Mouse (Mus musculus) midbrain, embryonic 16.5 days (tissue): ENCODE data around the gene Rcsd1. TPM values are rescaled to one million over a fixed set of nuclear protein-coding genes. Genes with fewer than 3 reads are reported as not detected.

Experiments used
- ATAC-seq: fragments of 200-750 bp; cut with Nextera tagmentation; 2 replicates; pipeline ENCODE4 v1.8.0; 2017; ENCODE audit warnings: moderate TSS enrichment
- H3K27ac ChIP-seq: fragments of 300-500 bp; sonication (generic); 2 replicates; pipeline ENCODE4 v1.5.1; 2014; ENCODE audit warnings: mild to moderate bottlenecking, low read length, mixed read lengths
- H3K27me3 ChIP-seq: fragments of 300-500 bp; sonication (generic); 2 replicates; pipeline ENCODE4 v1.6.1; 2014; ENCODE audit warnings: low read depth, low read length, mixed read lengths; ENCODE audit not compliant: control insufficient read depth, insufficient read depth
- H3K36me3 ChIP-seq: fragments of 300-500 bp; sonication (generic); 2 replicates; pipeline ENCODE4 v1.6.1; 2014; ENCODE audit warnings: mild to moderate bottlenecking, low read length, moderate library complexity, mixed read lengths; ENCODE audit not compliant: control insufficient read depth, insufficient read depth
- H3K4me1 ChIP-seq: fragments of 300-500 bp; sonication (generic); 2 replicates; pipeline ENCODE4 v1.6.1; 2014; ENCODE audit warnings: mild to moderate bottlenecking, low read length, mixed read lengths; ENCODE audit not compliant: control insufficient read depth, insufficient read depth
- H3K4me2 ChIP-seq: fragments of 300-500 bp; sonication (generic); 2 replicates; pipeline ENCODE4 v1.6.1; 2014; ENCODE audit warnings: mild to moderate bottlenecking, low read length, mixed read lengths
- H3K4me3 ChIP-seq: fragments of 300-500 bp; sonication (generic); 2 replicates; pipeline ENCODE4 v1.5.1; 2014; ENCODE audit warnings: low read depth, mild to moderate bottlenecking, low read length, moderate library complexity, mixed read lengths
- H3K9ac ChIP-seq: fragments of 300-500 bp; sonication (generic); 2 replicates; pipeline ENCODE4 v1.6.1; 2014; ENCODE audit warnings: low read depth, low read length, mixed read lengths
- H3K9me3 ChIP-seq: fragments of 300-500 bp; sonication (generic); replicated peaks from 2 replicates; pipeline ENCODE4 v1.6.1; 2014; ENCODE audit warnings: mild to moderate bottlenecking, low read length, mixed read lengths; ENCODE audit not compliant: control insufficient read depth, poor library complexity, severe bottlenecking
- WGBS: fragments of 180-500 bp; shearing (Covaris S2); extraction: QIAGEN DNeasy Blood & Tissue Kit; methylation state at CpG from one replicate; pipeline ENCODE4 v1.1.7; 2014; 5-methylcytosine and 5-hydroxymethylcytosine counted together
- microRNA-seq: library from miRNA; unstranded; fragments of <30 nt; microRNA quantifications from one replicate; pipeline ENCODE4, GENCODE M21; 2017
- polyA plus RNA-seq: library from polyadenylated mRNA; unstranded; fragments of >200 nt; fragmentation: Nextera tagmentation; extraction: Ambion mirVana; gene quantifications from 2 replicates; pipeline ENCODE4 v1.2.1, GENCODE M21; 2015

The Rcsd1 gene
- polyA plus RNA-seq, 1 experiment from 2014 or later, result 7.9 TPM

GRCm38 (mm10) chr1:165608904-165609303 is 100.7 kb downstream of the Rcsd1 start:
- ATAC-seq, result no peak
- Histone ChIP-seq H3K9me3 (no peaks in the 10 kb centered on the region), H3K4me1 (peaks cover 16% of the 10 kb centered on the region), H3K4me2 (no peak overlapping the region), H3K27ac (no peak overlapping the region), H3K4me3 (no peak overlapping the region), H3K9ac (no peak overlapping the region), H3K36me3 (peaks cover 18% of the 10 kb centered on the region), H3K27me3 (no peaks in the 10 kb centered on the region)
- WGBS, result 92% methylated on average over 4 of the region's 4 CpGs

GRCm38 (mm10) chr1:165605774-165606173 is 103.8 kb downstream of the Rcsd1 start:
- Histone ChIP-seq H3K9ac (no peak overlapping the region), H3K27ac (no peak overlapping the region), H3K4me3 (no peak overlapping the region), H3K27me3 (no peaks in the 10 kb centered on the region), H3K4me2 (no peak overlapping the region), H3K9me3 (no peaks in the 10 kb centered on the region), H3K4me1 (peaks cover 13% of the 10 kb centered on the region), H3K36me3 (peaks cover 31% of the 10 kb centered on the region)
- no peak for ATAC-seq
- 71% methylated on average over 6 of the region's 6 CpGs for WGBS

- Histone ChIP-seq H3K4me2 (no peak overlapping the region), H3K36me3 (peaks cover 31% of the 10 kb centered on the region), H3K4me1 (peaks cover 7% of the 10 kb centered on the region), H3K9me3 (no peaks in the 10 kb centered on the region), H3K27me3 (no peaks in the 10 kb centered on the region), H3K4me3 (no peak overlapping the region), H3K27ac (no peak overlapping the region), H3K9ac (no peak overlapping the region)
- WGBS, result 92% methylated on average over 3 of the region's 3 CpGs
- no peak for ATAC-seq
These were observed 104.4 kb downstream of the Rcsd1 start for GRCm38 (mm10) chr1:165605108-165605507.

- Histone ChIP-seq H3K27ac (no peak overlapping the region), H3K36me3 (peaks cover 31% of the 10 kb centered on the region), H3K4me3 (no peak overlapping the region), H3K4me2 (no peak overlapping the region), H3K9me3 (no peaks in the 10 kb centered on the region), H3K27me3 (no peaks in the 10 kb centered on the region), H3K9ac (no peak overlapping the region), H3K4me1 (no peaks in the 10 kb centered on the region)
- WGBS, result 91% methylated on average over 8 of the region's 8 CpGs
- no peak for ATAC-seq
These were observed 105.4 kb downstream of the Rcsd1 start for GRCm38 (mm10) chr1:165604203-165604602.

GRCm38 (mm10) chr1:165603218-165603617 is 106.3 kb downstream of the Rcsd1 start:
- 0 out of 2 replicates have a peak, but pooled peaks have one; percentile 43 for ATAC-seq
- no peak overlapping the region for H3K4me3 ChIP-seq
- no peak overlapping the region for H3K9ac ChIP-seq
- no peaks in the 10 kb centered on the region for H3K4me1 ChIP-seq
- no peak overlapping the region for H3K4me2 ChIP-seq
- no peaks in the 10 kb centered on the region for H3K27me3 ChIP-seq
- H3K36me3 ChIP-seq, result peaks cover 33% of the 10 kb centered on the region
- 84% methylated on average over 14 of the region's 14 CpGs for WGBS
- H3K9me3 ChIP-seq, result no peaks in the 10 kb centered on the region
- no peak overlapping the region for H3K27ac ChIP-seq

GRCm38 (mm10) chr1:165601775-165602280 is 107.7 kb downstream of the Rcsd1 start:
- H3K9me3 ChIP-seq, result no peaks in the 10 kb centered on the region
- H3K4me2 ChIP-seq, result no peak overlapping the region
- no peak overlapping the region for H3K9ac ChIP-seq
- ATAC-seq, result no peak
- WGBS, result 75% methylated on average over 10 of the region's 10 CpGs
- peaks cover 31% of the 10 kb centered on the region for H3K36me3 ChIP-seq
- H3K27me3 ChIP-seq, result no peaks in the 10 kb centered on the region
- H3K4me3 ChIP-seq, result no peak overlapping the region
- no peaks in the 10 kb centered on the region for H3K4me1 ChIP-seq
- H3K27ac ChIP-seq, result no peak overlapping the region

Small RNA genes lying within 50 kb of the gene (microRNA-seq; reads per million reads assigned to microRNA genes)
- gene Gm44458, result not detected

Other genes starting within 250 kb of the Rcsd1 start
- gene Dcaf6, start 249.3 kb downstream of the Rcsd1 start, polyA plus RNA-seq, result 17.6 and 19.4 TPM in 2 replicates
- 208 and 215 TPM in 2 replicates for gene Mpc2, start 249.1 kb downstream of the Rcsd1 start, polyA plus RNA-seq
- 0.21 and 0.40 TPM in 2 replicates for gene Adcy10, start 224.6 kb downstream of the Rcsd1 start, polyA plus RNA-seq
- 150 and 155 TPM in 2 replicates for gene Mpzl1, start 75.2 kb downstream of the Rcsd1 start, polyA plus RNA-seq
- 32.6 and 33.9 TPM in 2 replicates for gene Creg1, start 54.0 kb upstream of the Rcsd1 start, polyA plus RNA-seq
- 1.2 and 1.3 TPM in 2 replicates for gene Cd247, start 78.9 kb upstream of the Rcsd1 start, polyA plus RNA-seq